Mouse (Mus musculus) heart, adult 2 months (tissue): ENCODE measurements around the gene Ogdh. TPM values are rescaled to one million over a fixed set of nuclear protein-coding genes. Genes with fewer than 3 reads are reported as not detected.

Source experiments
- DNase-seq, 2 experiments: peaks; one replicate each; pipeline ENCODE4 v3.0.0; 2021
- H3K27ac ChIP-seq: fragments of 200-600 bp; 2 replicates; pipeline ENCODE4 v1.8.1; 2022
- H3K27me3 ChIP-seq: fragments of 200-500 bp; 2 replicates; pipeline ENCODE4 v1.6.1; 2012; ENCODE audit warnings: mild to moderate bottlenecking, low read length, inconsistent platforms, mixed read lengths; ENCODE audit not compliant: control insufficient read depth, insufficient read depth
- H3K36me3 ChIP-seq: fragments of 200-500 bp; 2 replicates; pipeline ENCODE4 v1.6.1; 2012; ENCODE audit warnings: low read length, inconsistent platforms; ENCODE audit not compliant: control insufficient read depth, insufficient read depth
- H3K4me1 ChIP-seq: fragments of 200-500 bp; 2 replicates; pipeline ENCODE4 v1.6.1; 2011; ENCODE audit warnings: low read length; ENCODE audit not compliant: control insufficient read depth, insufficient read depth
- H3K4me3 ChIP-seq: fragments of 200-600 bp; 2 replicates; pipeline ENCODE4 v1.8.1; 2022
- H3K79me2 ChIP-seq: fragments of 200-500 bp; replicated peaks from 2 replicates; pipeline ENCODE4 v1.6.1; 2012; ENCODE audit warnings: mild to moderate bottlenecking, inconsistent platforms, low read length, moderate library complexity, mixed read lengths; ENCODE audit not compliant: control insufficient read depth, insufficient read depth
- H3K9ac ChIP-seq: fragments of 200-500 bp; 2 replicates; pipeline ENCODE4 v1.6.1; 2012; ENCODE audit warnings: low read depth, mild to moderate bottlenecking, control low read depth, inconsistent platforms, low read length, mixed read lengths
- CTCF ChIP-seq: fragments of 200-600 bp; IDR thresholded peaks from 2 replicates; pipeline ENCODE4 v1.8.1; 2022; ENCODE audit warnings: antibody characterized with exemption, mild to moderate bottlenecking, moderate library complexity
- EP300 ChIP-seq: fragments of 200-500 bp; IDR thresholded peaks from 2 replicates; pipeline ENCODE4 v1.6.1; 2011; ENCODE audit warnings: low read depth, low read length, control low read depth; ENCODE audit not compliant: insufficient read depth
- POLR2A ChIP-seq: fragments of 200-500 bp; IDR thresholded peaks from 2 replicates; pipeline ENCODE4 v1.6.1; 2011; ENCODE audit warnings: mild to moderate bottlenecking, low read depth, low read length, control low read depth; ENCODE audit not compliant: insufficient read depth
- WGBS: fragments of 180-500 bp; shearing (Covaris S2); methylation state at CpG from one replicate; pipeline ENCODE4 v1.1.7; 2018; 5-methylcytosine and 5-hydroxymethylcytosine counted together
- intact Hi-C: fragments of 180-260 bp; cut with DNase I; formaldehyde crosslinking; loops from one replicate; pipeline ENCODE4 v1.15.1; 2025
- polyA plus RNA-seq: library from polyadenylated mRNA; depleted of rRNA; stranded (reverse); fragments of >200 nt; gene quantifications from 2 replicates; pipeline ENCODE4 v1.2.3, GENCODE M21; 2012
- total RNA-seq, 2 experiments: library from RNA; stranded (reverse); gene quantifications; 2 replicates each; pipeline ENCODE4 v1.2.3; 2021

The Ogdh gene
- total and polyA plus RNA-seq, 3 experiments: 1,204 to 1,957 (median 1,611) TPM

GRCm38 (mm10) chr11:6292116-6292987 lies 919 bp downstream of the Ogdh start:
- Histone ChIP-seq H3K27ac (peak overlapping the region; percentile 99), H3K9ac (peak overlapping the region; percentile 92), H3K27me3 (no peaks in the 10 kb centered on the region), H3K4me3 (peak overlapping the region; percentile 80), H3K4me1 (peaks cover 4% of the 10 kb centered on the region; the same call in 1 of the 2 replicates), H3K36me3 (peaks cover 5% of the 10 kb centered on the region; the same call in 1 of the 2 replicates), H3K79me2 (no peaks in the 10 kb centered on the region; the same call in 1 of the 2 replicates)
- DNase-seq: no peak
- 11% methylated on average over 33 of the region's 33 CpGs for WGBS
- intact Hi-C loops: no loop called here
- TF ChIP-seq EP300: no peak
- peak; percentile 52 for TF ChIP-seq CTCF
- TF ChIP-seq POLR2A: peak; percentile 70; the same call in 1 of the 2 replicates

- H3K79me2 ChIP-seq: peaks cover 3% of the 10 kb centered on the region
- no peak for DNase-seq
- peaks cover 11% of the 10 kb centered on the region for H3K36me3 ChIP-seq
- peak overlapping the region; percentile 59; the same call in 1 of the 2 replicates for H3K9ac ChIP-seq
- peak overlapping the region; percentile 80 for H3K4me3 ChIP-seq
- peak overlapping the region; percentile 99 for H3K27ac ChIP-seq
- peaks cover 4% of the 10 kb centered on the region; the same call in 1 of the 2 replicates for H3K4me1 ChIP-seq
- no peak for TF ChIP-seq POLR2A
- no peak for TF ChIP-seq EP300
- TF ChIP-seq CTCF: no peak
- intact Hi-C loops: no loop called here
- WGBS: 63% methylated on average over 4 of the region's 4 CpGs
- H3K27me3 ChIP-seq: no peaks in the 10 kb centered on the region
Observed at GRCm38 (mm10) chr11:6292988-6293349, 1.5 kb downstream of the Ogdh start.

- WGBS: 67% methylated on average over 2 of the region's 2 CpGs
- Histone ChIP-seq H3K4me1 (peaks cover 4% of the 10 kb centered on the region; the same call in 1 of the 2 replicates), H3K9ac (no peak overlapping the region), H3K79me2 (peaks cover 3% of the 10 kb centered on the region), H3K36me3 (peaks cover 17% of the 10 kb centered on the region), H3K27ac (peak overlapping the region; percentile 99), H3K27me3 (no peaks in the 10 kb centered on the region), H3K4me3 (peak overlapping the region; percentile 80)
- TF ChIP-seq POLR2A (no peak), EP300 (no peak), CTCF (no peak)
- no peak for DNase-seq
- intact Hi-C loops: no loop called here
Observed at GRCm38 (mm10) chr11:6293601-6294000, 2.2 kb downstream of the Ogdh start.

- peaks cover 6% of the 10 kb centered on the region; the same call in 1 of the 2 replicates for H3K4me1 ChIP-seq
- no peaks in the 10 kb centered on the region for H3K27me3 ChIP-seq
- H3K27ac ChIP-seq: no peak overlapping the region
- intact Hi-C loops: no loop called here
- 74% methylated on average over 4 of the region's 4 CpGs for WGBS
- peaks cover 26% of the 10 kb centered on the region for H3K36me3 ChIP-seq
- no peak overlapping the region for H3K9ac ChIP-seq
- H3K79me2 ChIP-seq: peaks cover 6% of the 10 kb centered on the region
- no peak for DNase-seq
- TF ChIP-seq EP300 (no peak), CTCF (no peak), POLR2A (no peak)
- no peak overlapping the region; the same call in 1 of the 2 replicates for H3K4me3 ChIP-seq
Observed at GRCm38 (mm10) chr11:6294632-6295031, 3.2 kb downstream of the Ogdh start.

GRCm38 (mm10) chr11:6296077-6296476 lies 4.6 kb downstream of the Ogdh start:
- TF ChIP-seq EP300 (no peak), POLR2A (no peak)
- no peak overlapping the region for H3K4me3 ChIP-seq
- peaks cover 5% of the 10 kb centered on the region; the same call in 1 of the 2 replicates for H3K4me1 ChIP-seq
- H3K27ac ChIP-seq: no peak overlapping the region; the same call in 1 of the 2 replicates
- no peaks in the 10 kb centered on the region for H3K27me3 ChIP-seq
- H3K9ac ChIP-seq: no peak overlapping the region
- no peak for DNase-seq
- H3K79me2 ChIP-seq: peaks cover 6% of the 10 kb centered on the region
- intact Hi-C loops: no loop called here
- H3K36me3 ChIP-seq: peaks cover 34% of the 10 kb centered on the region

GRCm38 (mm10) chr11:6299435-6299834 lies 8.0 kb downstream of the Ogdh start:
- H3K27ac ChIP-seq: no peak overlapping the region
- TF ChIP-seq EP300: no peak
- TF ChIP-seq POLR2A: no peak
- TF ChIP-seq CTCF: no peak
- intact Hi-C loops: no loop called here
- 56% methylated on average over 2 of the region's 2 CpGs for WGBS
- peaks cover 6% of the 10 kb centered on the region for H3K79me2 ChIP-seq
- H3K4me1 ChIP-seq: peaks cover 3% of the 10 kb centered on the region; the same call in 1 of the 2 replicates
- no peaks in the 10 kb centered on the region for H3K27me3 ChIP-seq
- no peak for DNase-seq
- H3K9ac ChIP-seq: no peak overlapping the region
- H3K4me3 ChIP-seq: no peak overlapping the region
- peaks cover 50% of the 10 kb centered on the region for H3K36me3 ChIP-seq
